Mouse (Mus musculus) liver, adult 2 months (tissue): ENCODE measurements around the gene Skor1. TPM values are rescaled to one million over a fixed set of nuclear protein-coding genes. Genes with fewer than 3 reads are reported as not detected.

Source experiments
- DNase-seq: peaks from one replicate; pipeline ENCODE4 v3.0.0-alpha.2; 2011; ENCODE audit warnings: low read depth, low spot score; ENCODE audit errors: extremely low read depth
- H3K27ac ChIP-seq: fragments of 200-500 bp; replicated peaks from 2 replicates; pipeline ENCODE4 v1.5.1; 2012; ENCODE audit warnings: low read depth, mild to moderate bottlenecking, control low read depth, inconsistent platforms, low read length; ENCODE audit not compliant: insufficient read depth
- H3K27me3 ChIP-seq: fragments of 200-500 bp; 2 replicates; pipeline ENCODE4 v1.6.1; 2012; ENCODE audit warnings: mild to moderate bottlenecking, moderate library complexity, low read length, inconsistent platforms; ENCODE audit not compliant: control insufficient read depth, insufficient read depth
- H3K36me3 ChIP-seq: fragments of 200-500 bp; 2 replicates; pipeline ENCODE4 v1.6.1; 2012; ENCODE audit warnings: low read length, inconsistent platforms; ENCODE audit not compliant: control insufficient read depth, insufficient read depth
- H3K4me1 ChIP-seq: fragments of 200-500 bp; 2 replicates; pipeline ENCODE4 v1.6.1; 2011; ENCODE audit warnings: low read length; ENCODE audit not compliant: control insufficient read depth, insufficient read depth
- H3K4me3 ChIP-seq: fragments of 200-500 bp; 2 replicates; pipeline ENCODE4 v1.5.1; 2011; ENCODE audit warnings: low read depth, mild to moderate bottlenecking, control low read depth, low read length, moderate library complexity; ENCODE audit not compliant: insufficient read depth
- H3K79me2 ChIP-seq: fragments of 200-500 bp; 2 replicates; pipeline ENCODE4 v1.6.1; 2012; ENCODE audit warnings: inconsistent platforms, mild to moderate bottlenecking, low read length, moderate library complexity; ENCODE audit not compliant: control insufficient read depth, insufficient read depth
- H3K9ac ChIP-seq: fragments of 200-500 bp; 2 replicates; pipeline ENCODE4 v1.6.1; 2012; ENCODE audit warnings: low read depth, mild to moderate bottlenecking, control low read depth, inconsistent platforms, low read length
- CTCF ChIP-seq: fragments of 200-500 bp; IDR thresholded peaks from 2 replicates; pipeline ENCODE4 v1.5.1; 2011; ENCODE audit warnings: low read depth, low read length, control low read depth
- POLR2A ChIP-seq: fragments of 200-500 bp; IDR thresholded peaks from 2 replicates; pipeline ENCODE4 v1.6.1; 2011; ENCODE audit warnings: low read length, control low read depth; ENCODE audit not compliant: insufficient read depth; ENCODE audit errors: extremely low read depth
- WGBS: fragments of 180-500 bp; shearing (Covaris S2); methylation state at CpG from one replicate; pipeline ENCODE4 v1.1.7; 2018; 5-methylcytosine and 5-hydroxymethylcytosine counted together
- polyA plus RNA-seq: library from polyadenylated mRNA; depleted of rRNA; stranded (reverse); fragments of >200 nt; gene quantifications from 2 replicates; pipeline ENCODE4 v1.2.3, GENCODE M21; 2012
- total RNA-seq: library from RNA; depleted of rRNA; stranded (reverse); fragments of >200 nt; gene quantifications from 2 replicates; pipeline ENCODE4 v1.2.3, GENCODE M21; 2014

Skor1 gene
- total and polyA plus RNA-seq, 2 experiments: not detected

- Histone ChIP-seq H3K4me3 (no peak overlapping the region), H3K4me1 (peaks cover 3% of the 10 kb centered on the region), H3K9ac (no peak overlapping the region), H3K36me3 (no peaks in the 10 kb centered on the region), H3K27ac (no peak overlapping the region), H3K27me3 (peaks cover 39% of the 10 kb centered on the region), H3K79me2 (no peaks in the 10 kb centered on the region)
- 9% methylated on average over 6 of the region's 6 CpGs for WGBS
- no peak for DNase-seq
- TF ChIP-seq POLR2A: no peak
- TF ChIP-seq CTCF: no peak
Measured at GRCm38 (mm10) chr9:63137615-63137915, 11.2 kb downstream of the Skor1 start.

GRCm38 (mm10) chr9:63136756-63137614 lies 11.8 kb downstream of the Skor1 start:
- peaks cover 3% of the 10 kb centered on the region for H3K4me1 ChIP-seq
- no peak overlapping the region for H3K4me3 ChIP-seq
- no peak overlapping the region for H3K27ac ChIP-seq
- peaks cover 36% of the 10 kb centered on the region for H3K27me3 ChIP-seq
- no peak for DNase-seq
- no peaks in the 10 kb centered on the region for H3K36me3 ChIP-seq
- H3K9ac ChIP-seq: no peak overlapping the region
- 15% methylated on average over 19 of the region's 19 CpGs for WGBS
- H3K79me2 ChIP-seq: no peaks in the 10 kb centered on the region
- TF ChIP-seq POLR2A (no peak), CTCF (no peak)

DNA sequence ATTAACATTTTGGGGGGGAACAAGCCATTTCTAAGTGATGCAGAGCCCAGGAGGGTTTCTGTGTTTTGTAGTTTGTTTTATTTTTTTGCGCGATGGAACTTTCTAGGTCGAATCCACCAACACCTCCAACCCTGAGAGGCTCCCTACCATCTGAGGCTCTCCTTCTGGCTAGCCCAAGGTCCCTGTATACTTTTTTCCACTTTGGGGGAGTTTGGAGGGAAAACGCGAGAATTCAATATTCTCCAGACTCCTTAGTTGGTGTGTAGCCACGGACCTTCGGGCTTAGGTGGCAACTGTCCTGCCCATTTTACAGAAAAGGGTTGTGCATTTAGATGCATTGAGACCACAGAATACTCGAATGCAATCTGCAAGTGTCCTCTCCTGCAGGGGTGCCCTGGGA lies 12.5 kb downstream of the Skor1 start:
- TF ChIP-seq CTCF (no peak), POLR2A (no peak)
- H3K4me3 ChIP-seq: no peak overlapping the region
- WGBS: 13% methylated on average over 8 of the region's 8 CpGs
- no peak for DNase-seq
- H3K27ac ChIP-seq: no peak overlapping the region
- no peak overlapping the region for H3K9ac ChIP-seq
- H3K27me3 ChIP-seq: peaks cover 34% of the 10 kb centered on the region
- no peaks in the 10 kb centered on the region for H3K36me3 ChIP-seq
- peaks cover 3% of the 10 kb centered on the region for H3K4me1 ChIP-seq
- H3K79me2 ChIP-seq: no peaks in the 10 kb centered on the region

DNA sequence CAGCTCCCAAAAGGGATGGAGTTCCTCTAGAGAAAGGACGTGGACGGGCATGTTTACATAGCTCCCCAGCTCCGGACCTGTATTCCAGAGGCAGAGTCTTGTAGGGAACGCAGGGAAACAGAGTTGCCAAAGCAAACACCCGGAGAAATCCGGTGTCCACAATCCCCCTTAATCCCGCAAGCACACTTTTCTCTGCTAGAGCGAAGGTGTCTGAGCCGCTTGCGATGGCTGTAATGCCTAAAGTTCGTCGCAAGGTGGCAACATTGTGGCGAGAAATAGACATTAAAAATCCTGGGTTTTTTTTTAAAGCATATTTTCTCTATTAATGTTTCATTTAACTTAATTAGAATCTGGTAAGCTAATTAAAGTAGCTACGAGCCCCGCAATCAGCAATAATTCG lies 13.0 kb downstream of the Skor1 start:
- 1% methylated on average over 16 of the region's 16 CpGs for WGBS
- Histone ChIP-seq H3K9ac (no peak overlapping the region), H3K27ac (no peak overlapping the region), H3K36me3 (no peaks in the 10 kb centered on the region), H3K4me1 (peaks cover 3% of the 10 kb centered on the region), H3K4me3 (no peak overlapping the region), H3K27me3 (peaks cover 30% of the 10 kb centered on the region), H3K79me2 (no peaks in the 10 kb centered on the region)
- DNase-seq: no peak
- no peak for TF ChIP-seq POLR2A
- TF ChIP-seq CTCF: peak; percentile 73

DNA sequence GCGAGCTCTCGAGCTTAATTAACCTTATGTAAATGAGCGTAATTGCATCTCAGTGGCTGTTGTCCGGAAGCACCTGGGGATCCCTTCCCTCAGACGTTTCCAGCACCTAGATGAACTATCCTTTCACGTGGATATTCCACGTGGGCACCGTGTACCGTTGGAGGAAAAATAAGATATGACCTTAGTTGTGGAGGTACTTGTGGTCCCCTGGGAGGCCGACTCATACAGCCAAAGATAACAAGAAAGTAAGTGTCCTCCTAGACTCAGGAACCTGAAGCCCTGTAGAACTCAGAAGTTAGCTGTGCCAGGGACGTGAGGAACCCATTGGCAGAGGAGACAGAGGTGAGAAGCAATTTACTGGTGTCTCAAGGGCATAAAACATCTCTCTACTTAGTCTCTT lies 13.4 kb downstream of the Skor1 start:
- Histone ChIP-seq H3K9ac (no peak overlapping the region), H3K4me1 (peaks cover 3% of the 10 kb centered on the region), H3K4me3 (no peak overlapping the region), H3K27me3 (peaks cover 29% of the 10 kb centered on the region), H3K27ac (no peak overlapping the region), H3K79me2 (no peaks in the 10 kb centered on the region), H3K36me3 (no peaks in the 10 kb centered on the region)
- DNase-seq: no peak
- WGBS: 7% methylated on average over 11 of the region's 11 CpGs
- TF ChIP-seq POLR2A (no peak), CTCF (no peak)

- Histone ChIP-seq H3K27ac (no peak overlapping the region), H3K9ac (peak overlapping the region; percentile 61), H3K4me3 (peak overlapping the region; percentile 30; the same call in 1 of the 2 replicates), H3K79me2 (no peaks in the 10 kb centered on the region), H3K4me1 (peaks cover 3% of the 10 kb centered on the region), H3K27me3 (peaks cover 16% of the 10 kb centered on the region), H3K36me3 (no peaks in the 10 kb centered on the region)
- WGBS: 6% methylated on average over 6 of the region's 6 CpGs
- peak; percentile 74 for DNase-seq
- no peak for TF ChIP-seq POLR2A
- no peak for TF ChIP-seq CTCF
Measured at GRCm38 (mm10) chr9:63133659-63134058, 15.1 kb downstream of the Skor1 start.
